Mouse (Mus musculus): Measurements from ENCODE around the gene 4931428F04Rik. TPM values are rescaled to one million over a fixed set of nuclear protein-coding genes. Genes with fewer than 3 reads are reported as not detected.

4931428F04Rik gene
- total RNA-seq, 1 experiment from 2014 or later: 2.7 TPM

GRCm38 (mm10) chr8:105309142-105309847 lies 19.6 kb upstream of the 4931428F04Rik start:
- no peak for ATAC-seq (ENCODE audit: extremely low read depth, insufficient number of reproducible peaks, low FRiP score, poor library complexity, severe bottlenecking)

- no peak for ATAC-seq (ENCODE audit: extremely low read depth, insufficient number of reproducible peaks, low FRiP score, poor library complexity, severe bottlenecking)
Observed at GRCm38 (mm10) chr8:105308428-105308827, 18.8 kb upstream of the 4931428F04Rik start.

GRCm38 (mm10) chr8:105307670-105308069 lies 18.0 kb upstream of the 4931428F04Rik start:
- no peak for ATAC-seq (ENCODE audit: extremely low read depth, insufficient number of reproducible peaks, low FRiP score, poor library complexity, severe bottlenecking)

DNA sequence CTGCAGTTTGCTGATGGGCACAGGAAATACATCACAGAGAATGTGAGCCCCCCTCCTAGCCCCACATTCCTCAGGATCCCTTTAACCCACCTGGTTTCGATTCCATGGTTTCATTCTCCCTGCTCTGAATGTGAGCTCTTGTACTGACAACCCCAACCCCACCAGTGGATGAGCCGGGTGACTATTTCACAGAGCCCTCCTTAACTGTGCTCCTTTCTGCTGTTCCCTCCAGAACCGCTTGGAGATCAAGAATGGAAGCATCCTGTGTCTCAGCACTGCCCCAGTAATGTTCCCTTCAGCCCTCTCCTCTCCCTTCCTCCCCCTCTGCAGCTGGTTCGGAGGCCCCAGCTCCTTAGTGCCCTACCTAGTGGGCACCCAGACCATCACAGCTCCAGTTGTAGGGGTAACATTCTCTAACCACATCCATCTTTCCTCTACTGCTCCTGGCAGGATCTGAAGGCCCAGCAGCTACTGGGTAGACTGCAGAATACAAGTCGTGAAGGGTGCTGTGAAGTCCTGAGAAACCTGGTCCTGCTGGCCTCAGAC lies 16.6 kb upstream of the 4931428F04Rik start:
- ATAC-seq (ENCODE audit: extremely low read depth, insufficient number of reproducible peaks, low FRiP score, poor library complexity, severe bottlenecking): no peak

GRCm38 (mm10) chr8:105305211-105306145 lies 15.8 kb upstream of the 4931428F04Rik start, which contains the start of gene Elmo3:
Gene Elmo3 (plus strand): TSS chr8:105305601.
- no peak for ATAC-seq (ENCODE audit: extremely low read depth, insufficient number of reproducible peaks, low FRiP score, poor library complexity, severe bottlenecking)

DNA sequence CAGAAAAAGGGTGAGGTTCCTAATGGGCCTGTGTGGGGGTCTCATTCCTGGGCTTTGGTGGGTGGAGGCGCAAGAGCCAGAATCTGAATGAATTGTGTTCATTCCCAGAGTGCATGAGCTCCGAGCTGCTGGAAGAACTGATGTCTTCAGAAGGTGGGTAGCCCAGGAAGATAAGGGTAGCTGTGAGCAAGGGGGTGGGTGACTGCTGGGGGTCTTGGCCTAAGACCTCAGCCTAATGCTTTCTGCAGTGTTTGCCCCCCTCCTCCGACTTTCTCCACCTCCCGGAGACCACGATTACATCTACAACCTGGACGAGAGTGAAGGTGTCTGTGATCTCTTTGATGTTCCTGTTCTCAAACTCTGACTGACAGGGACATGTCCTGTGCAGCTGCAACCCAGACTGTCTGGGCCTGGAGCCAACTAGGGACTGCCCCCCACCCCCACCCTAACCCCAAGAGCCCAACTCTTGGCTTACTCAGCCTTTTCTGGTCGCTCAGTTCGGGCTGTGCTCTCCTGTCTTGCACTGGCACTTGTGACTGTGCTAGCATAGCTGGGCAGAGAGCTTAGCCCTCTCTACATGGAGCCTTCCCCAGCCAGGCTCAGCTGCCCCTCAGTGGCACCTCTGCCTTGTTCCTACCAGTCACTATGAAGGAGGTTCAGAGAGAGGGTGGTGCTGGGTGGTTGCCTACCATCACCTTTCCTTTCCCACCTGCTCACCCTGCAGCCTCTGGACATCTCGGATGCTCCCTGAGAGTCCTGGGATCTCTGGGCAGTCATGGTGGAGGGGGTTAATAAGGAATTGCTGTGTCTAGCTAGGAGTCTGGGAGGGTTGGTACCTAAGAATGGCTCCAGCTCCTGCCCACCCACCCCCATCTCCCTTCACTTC lies 14.9 kb upstream of the 4931428F04Rik start:
- ATAC-seq (ENCODE audit: extremely low read depth, insufficient number of reproducible peaks, low FRiP score, poor library complexity, severe bottlenecking): no peak

- ATAC-seq (ENCODE audit: extremely low read depth, insufficient number of reproducible peaks, low FRiP score, poor library complexity, severe bottlenecking): no peak
Observed at GRCm38 (mm10) chr8:105303874-105304273, 14.2 kb upstream of the 4931428F04Rik start.

GRCm38 (mm10) chr8:105303396-105303795 lies 13.7 kb upstream of the 4931428F04Rik start:
- ATAC-seq (ENCODE audit: extremely low read depth, insufficient number of reproducible peaks, low FRiP score, poor library complexity, severe bottlenecking): no peak

GRCm38 (mm10) chr8:105299962-105300361 lies 10.3 kb upstream of the 4931428F04Rik start:
- ATAC-seq (ENCODE audit: extremely low read depth, insufficient number of reproducible peaks, low FRiP score, poor library complexity, severe bottlenecking): no peak

DNA sequence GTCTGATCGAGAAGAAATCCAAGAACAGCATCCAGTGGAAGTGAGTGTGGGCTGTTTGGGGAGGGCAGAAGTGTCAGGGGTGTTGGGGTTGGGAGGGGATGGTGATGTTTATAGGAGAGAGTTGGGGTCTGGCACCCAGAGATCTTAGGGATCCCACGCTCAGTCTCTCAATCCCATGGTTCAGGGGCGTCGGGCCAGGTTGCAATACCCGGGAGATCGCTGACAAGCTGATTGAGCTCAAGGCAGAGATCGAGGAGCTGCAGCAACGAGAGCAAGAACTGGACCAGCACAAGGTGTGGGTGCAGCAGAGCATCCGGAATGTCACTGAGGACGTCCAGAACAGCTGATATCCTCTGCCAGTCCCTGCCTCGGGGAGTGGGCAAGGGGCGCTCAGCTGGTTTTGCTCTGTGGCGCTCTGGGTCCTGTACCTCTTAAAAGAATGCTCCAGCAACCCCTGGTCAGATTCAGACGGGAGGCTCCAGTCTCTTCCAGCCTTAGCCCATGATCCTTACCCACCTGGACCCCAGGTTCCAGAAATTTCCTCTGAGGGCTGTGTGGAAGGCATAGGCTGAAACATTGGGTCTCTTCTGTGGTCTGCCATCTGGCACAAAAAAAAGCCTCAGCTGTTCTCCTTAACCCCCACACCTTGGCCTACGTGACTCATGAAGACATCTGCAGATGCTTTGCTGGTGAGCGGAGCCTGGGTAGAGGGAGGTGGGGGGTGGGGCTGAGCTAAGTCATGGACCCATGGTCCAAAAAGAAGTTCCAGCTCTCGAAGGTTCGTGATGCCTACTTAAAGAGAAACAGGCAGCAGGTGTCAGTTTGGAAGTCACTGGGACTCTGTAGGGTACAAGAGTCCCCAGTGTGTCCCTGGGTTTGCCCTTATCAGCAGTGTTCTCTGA lies 8.9 kb upstream of the 4931428F04Rik start:
- ATAC-seq (ENCODE audit: extremely low read depth, insufficient number of reproducible peaks, low FRiP score, poor library complexity, severe bottlenecking): no peak

DNA sequence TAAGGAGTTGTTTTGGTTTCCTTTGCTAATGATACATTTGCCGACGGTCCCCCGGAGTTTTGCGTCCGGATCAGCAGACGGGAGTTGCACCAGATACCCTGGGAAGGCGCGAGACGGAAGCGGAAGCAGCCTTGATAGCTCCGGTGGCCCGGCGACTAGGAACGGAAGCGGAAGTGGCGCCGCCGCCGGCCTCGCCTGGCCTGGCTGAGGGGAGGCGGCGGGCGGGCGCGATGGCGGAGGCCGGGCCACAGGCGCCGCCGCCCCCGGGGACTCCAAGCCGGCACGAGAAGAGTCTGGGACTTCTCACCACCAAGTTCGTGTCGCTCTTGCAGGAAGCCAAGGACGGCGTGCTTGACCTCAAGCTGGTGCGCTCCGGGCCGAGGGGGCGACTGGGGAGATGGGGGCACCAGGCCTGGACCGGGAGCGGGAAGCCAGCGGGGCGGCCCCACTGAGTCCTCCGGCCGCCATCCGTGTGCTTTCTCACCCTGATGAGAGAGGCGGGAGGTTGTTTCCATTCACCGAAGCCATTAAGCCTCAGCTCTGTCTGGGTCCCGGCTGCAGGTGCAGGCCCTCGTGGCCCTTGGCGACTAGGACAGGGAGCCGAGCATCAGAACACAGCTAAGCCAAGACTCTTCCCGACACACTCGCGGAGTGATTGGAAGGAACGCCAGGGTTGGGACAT lies 8.0 kb upstream of the 4931428F04Rik start, which contains the start of gene E2f4:
E2f4 (plus strand) TSS at position 153 of the 682 bp plus-strand sequence.
- peak; percentile 86 for ATAC-seq (ENCODE audit: extremely low read depth, insufficient number of reproducible peaks, low FRiP score, poor library complexity, severe bottlenecking)

DNA sequence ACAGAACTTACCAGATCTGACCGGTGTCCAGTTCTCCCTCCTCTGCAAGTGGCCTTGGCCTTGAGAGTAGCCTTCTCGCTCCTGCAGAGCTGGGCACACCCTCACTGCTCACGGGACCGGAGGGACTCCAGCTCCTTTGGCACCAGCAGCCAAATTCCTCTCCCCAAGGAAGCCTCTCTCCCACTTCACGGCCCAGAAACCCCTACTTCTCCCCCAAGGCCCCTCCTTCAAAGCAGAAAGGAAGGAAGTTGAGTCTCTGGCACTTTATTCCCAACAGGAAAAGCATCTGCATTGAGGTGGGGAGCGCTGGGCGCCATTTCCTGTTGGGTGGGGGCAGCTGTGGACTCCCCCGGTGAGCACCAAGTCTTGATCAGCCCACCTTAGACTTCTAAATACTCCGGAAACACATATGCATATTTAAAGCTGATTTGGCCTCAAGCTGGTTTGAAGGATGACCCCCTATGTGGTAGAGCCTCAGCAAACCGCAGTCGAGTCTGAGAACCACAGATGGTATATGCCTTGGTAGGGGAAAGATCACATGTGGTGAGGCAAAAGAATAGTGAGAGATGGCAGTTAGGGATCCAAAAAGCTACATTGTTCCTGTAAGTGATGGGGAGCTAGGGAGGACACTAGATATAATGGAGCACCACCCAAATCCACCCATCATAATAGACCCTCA lies 6.4 kb upstream of the 4931428F04Rik start, which contains the start of gene Exoc3l:
Exoc3l (minus strand) TSS at position 207 of the 679 bp plus-strand sequence.
- no peak for ATAC-seq (ENCODE audit: extremely low read depth, insufficient number of reproducible peaks, low FRiP score, poor library complexity, severe bottlenecking)

GRCm38 (mm10) chr8:105295256-105295655 lies 5.6 kb upstream of the 4931428F04Rik start:
- no peak for ATAC-seq (ENCODE audit: extremely low read depth, insufficient number of reproducible peaks, low FRiP score, poor library complexity, severe bottlenecking)

- no peak for ATAC-seq (ENCODE audit: extremely low read depth, insufficient number of reproducible peaks, low FRiP score, poor library complexity, severe bottlenecking)
Observed at GRCm38 (mm10) chr8:105294776-105295175, 5.1 kb upstream of the 4931428F04Rik start.

GRCm38 (mm10) chr8:105293405-105293804 lies 3.7 kb upstream of the 4931428F04Rik start:
- no peak for ATAC-seq (ENCODE audit: extremely low read depth, insufficient number of reproducible peaks, low FRiP score, poor library complexity, severe bottlenecking)

DNA sequence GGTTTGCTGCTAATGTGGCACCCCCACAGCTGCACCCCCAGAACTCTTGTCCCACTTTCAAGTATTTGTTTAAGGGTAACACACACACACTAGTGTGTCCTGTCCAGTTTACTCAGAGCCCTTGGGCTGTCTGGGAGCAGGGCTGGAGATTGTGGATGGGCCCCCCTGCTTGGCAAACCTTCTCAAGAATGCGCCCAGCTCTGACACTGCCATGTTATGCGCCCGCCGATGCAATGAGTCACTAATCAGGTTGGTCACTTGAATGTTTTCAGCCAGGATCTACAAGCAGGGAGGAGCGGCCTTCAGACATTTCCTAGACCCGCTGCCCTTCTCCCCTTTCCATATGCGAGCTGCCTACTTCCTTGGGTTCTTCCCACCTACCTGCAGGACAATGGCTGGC lies 2.8 kb upstream of the 4931428F04Rik start:
- no peak for ATAC-seq (ENCODE audit: extremely low read depth, insufficient number of reproducible peaks, low FRiP score, poor library complexity, severe bottlenecking)
